Mouse (Mus musculus) cortical plate, adult 2 months (tissue): ENCODE measurements around the gene Sdc4.

Source experiments
- CTCF ChIP-seq: fragments of 200-500 bp; IDR thresholded peaks from 2 replicates; pipeline ENCODE4 v1.5.1; 2011; ENCODE audit warnings: mild to moderate bottlenecking, control low read depth, low read length; ENCODE audit not compliant: insufficient read depth; ENCODE audit errors: extremely low read depth
- POLR2A ChIP-seq: fragments of 200-500 bp; IDR thresholded peaks from 2 replicates; pipeline ENCODE4 v1.6.1; 2011; ENCODE audit warnings: mild to moderate bottlenecking, low read length, control low read depth; ENCODE audit not compliant: insufficient read depth; ENCODE audit errors: extremely low read depth

DNA sequence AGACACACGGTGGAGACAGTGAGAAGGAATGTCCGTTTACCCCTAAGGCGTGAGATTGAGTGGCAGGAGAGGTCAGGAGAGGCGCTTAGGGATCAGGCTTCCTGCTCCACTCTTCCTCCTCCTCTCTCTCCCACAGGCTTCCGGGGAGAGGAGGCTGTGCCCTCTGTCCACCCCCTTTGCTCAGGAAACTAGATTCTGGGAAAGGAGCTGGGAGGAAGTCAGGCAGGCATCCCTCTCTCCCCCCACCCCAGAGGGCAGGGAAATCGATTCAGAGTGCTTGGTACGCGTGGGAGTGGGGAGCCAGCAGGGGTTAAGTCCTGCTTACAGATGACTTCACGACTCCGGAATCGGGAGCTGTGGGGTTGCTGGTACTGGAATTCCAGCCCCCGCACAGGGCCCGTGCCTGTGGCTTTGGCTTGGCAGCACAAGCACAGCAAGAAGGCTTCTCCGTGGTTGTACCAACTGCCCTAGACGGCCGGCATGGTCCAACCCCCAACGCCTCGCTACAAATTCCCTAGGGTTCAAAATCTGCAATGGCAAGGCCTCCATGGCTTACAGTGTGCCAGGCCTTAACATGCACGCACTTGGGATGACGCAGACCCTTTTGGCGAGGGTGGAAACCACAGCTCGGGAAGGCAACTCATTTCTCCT lies 11.0 kb downstream of the Sdc4 start:
- TF ChIP-seq POLR2A: no peak
- no peak for TF ChIP-seq CTCF
